ENCODE assay signal across 8 mouse cellular contexts in genomic region chr19:53601363-53601655, GRCm38 (mm10). TPM values are rescaled to one million over a fixed set of nuclear protein-coding genes. Genes with fewer than 3 reads are reported as not detected.
DNase-seq lines count a peak whose midpoint lies in the region; ATAC-seq lines count a peak whose summit lies in the region.

No protein-coding gene starts in this region.

- no peak for DNase-seq in lung, postnatal 10 days
- no peak for DNase-seq in Muller cell, postnatal 12 days (ENCODE audit: inconsistent ontology term)
- DNase-seq in left cerebral cortex, postnatal 14 days (ENCODE audit: low spot score in 2 of 2): no peak
- DNase-seq in cerebellum, adult 8-10 months: no peak

- H3K9me3 ChIP-seq in lung, embryonic 15.5 days: no peaks in the 10 kb centered on the region
- H3K9me3 ChIP-seq in embryonic facial prominence, embryonic 12.5 days: no peaks in the 10 kb centered on the region
- H3K9me3 ChIP-seq in intestine, embryonic 16.5 days (ENCODE audit: control insufficient read depth, low read length): no peaks in the 10 kb centered on the region
- H3K9me3 ChIP-seq in neural tube, embryonic 14.5 days (ENCODE audit: control insufficient read depth, low read length): no peaks in the 10 kb centered on the region

- peak overlapping the region; percentile 91 for H3K9ac ChIP-seq in lung, embryonic 15.5 days
- H3K9ac ChIP-seq in embryonic facial prominence, embryonic 12.5 days: peak overlapping the region; percentile 97
- H3K9ac ChIP-seq in intestine, embryonic 16.5 days (ENCODE audit: low read depth, low read length): peak overlapping the region; percentile 96
- peak overlapping the region; percentile 83 for H3K9ac ChIP-seq in neural tube, embryonic 14.5 days (replicated peaks; ENCODE audit: low read depth, low read length)

- peaks cover 19% of the 10 kb centered on the region for H3K4me1 ChIP-seq in lung, embryonic 15.5 days
- peaks cover 13% of the 10 kb centered on the region for H3K4me1 ChIP-seq in embryonic facial prominence, embryonic 12.5 days
- H3K4me1 ChIP-seq in intestine, embryonic 16.5 days (ENCODE audit: control insufficient read depth, insufficient read depth, low read length): peaks cover 16% of the 10 kb centered on the region
- peaks cover 15% of the 10 kb centered on the region for H3K4me1 ChIP-seq in neural tube, embryonic 14.5 days (ENCODE audit: control insufficient read depth, insufficient read depth, low read length)

- H3K27ac ChIP-seq in lung, embryonic 15.5 days: no peak overlapping the region
- H3K27ac ChIP-seq in embryonic facial prominence, embryonic 12.5 days: no peak overlapping the region
- H3K27ac ChIP-seq in intestine, embryonic 16.5 days (ENCODE audit: low read length): no peak overlapping the region
- peak overlapping the region; percentile 97; the same call in 1 of the 2 replicates for H3K27ac ChIP-seq in neural tube, embryonic 14.5 days (ENCODE audit: low read depth, low read length)

- H3K4me3 ChIP-seq in lung, embryonic 15.5 days: peak overlapping the region; percentile 76
- peak overlapping the region; percentile 99 for H3K4me3 ChIP-seq in embryonic facial prominence, embryonic 12.5 days
- peak overlapping the region; percentile 99 for H3K4me3 ChIP-seq in intestine, embryonic 16.5 days (ENCODE audit: low read length)
- H3K4me3 ChIP-seq in neural tube, embryonic 14.5 days (ENCODE audit: low read depth, low read length): peak overlapping the region; percentile 91

- intact Hi-C loops in left cerebral cortex, postnatal 14 days (cut with DNase I): loop anchor here (5.0 kb wide), 1 partner anchor 36 kb away; no protein-coding TSS in a partner anchor

- peak overlapping the region; percentile 77 for H3K4me2 ChIP-seq in lung, embryonic 15.5 days
- peak overlapping the region; percentile 87 for H3K4me2 ChIP-seq in embryonic facial prominence, embryonic 12.5 days (replicated peaks)
- H3K4me2 ChIP-seq in intestine, embryonic 16.5 days (ENCODE audit: low read depth, low read length): peak overlapping the region; percentile 93
- peak overlapping the region; percentile 95 for H3K4me2 ChIP-seq in neural tube, embryonic 14.5 days (ENCODE audit: low read depth, low read length)

- 6% methylated on average over 11 of the region's 11 CpGs for WGBS in lung, embryonic 15.5 days
- WGBS in embryonic facial prominence, embryonic 12.5 days: 14% methylated on average over 11 of the region's 11 CpGs
- WGBS in intestine, embryonic 16.5 days: 6% methylated on average over 11 of the region's 11 CpGs
- WGBS in neural tube, embryonic 14.5 days: 15% methylated on average over 11 of the region's 11 CpGs

- ATAC-seq in lung, embryonic 15.5 days (ENCODE audit: borderline replicate concordance, extremely low read depth, low FRiP score, low TSS enrichment): no peak
- ATAC-seq in embryonic facial prominence, embryonic 12.5 days (ENCODE audit: insufficient number of reproducible peaks, insufficient read depth, low FRiP score, low TSS enrichment): no peak
- ATAC-seq in intestine, embryonic 16.5 days: no peak
- ATAC-seq in neural tube, embryonic 14.5 days (ENCODE audit: low read depth): no peak

- peaks cover 12% of the 10 kb centered on the region for H3K36me3 ChIP-seq in lung, embryonic 15.5 days
- H3K36me3 ChIP-seq in embryonic facial prominence, embryonic 12.5 days: peaks cover 25% of the 10 kb centered on the region
- no peaks in the 10 kb centered on the region for H3K36me3 ChIP-seq in intestine, embryonic 16.5 days (ENCODE audit: control insufficient read depth, insufficient read depth, low read length)
- peaks cover under 1% of the 10 kb centered on the region; the same call in 1 of the 2 replicates for H3K36me3 ChIP-seq in neural tube, embryonic 14.5 days (ENCODE audit: control insufficient read depth, insufficient read depth, low read length)

- H3K27me3 ChIP-seq in lung, embryonic 15.5 days: no peaks in the 10 kb centered on the region
- H3K27me3 ChIP-seq in embryonic facial prominence, embryonic 12.5 days: no peaks in the 10 kb centered on the region
- no peaks in the 10 kb centered on the region for H3K27me3 ChIP-seq in intestine, embryonic 16.5 days (replicated peaks; ENCODE audit: control insufficient read depth, insufficient read depth, low read length)
- no peaks in the 10 kb centered on the region for H3K27me3 ChIP-seq in neural tube, embryonic 14.5 days (ENCODE audit: control insufficient read depth, insufficient read depth, low read length)

RNA-seq across cellular contexts. Expression of gene Smc3, which starts 1.1 kb away (rescaled TPM):
- polyA plus RNA-seq in lung, embryonic 15.5 days (2015; fragmentation: Nextera tagmentation; extraction: Ambion mirVana): 68.1 and 72.2 TPM in 2 replicates
- polyA plus RNA-seq in embryonic facial prominence, embryonic 12.5 days (2016; fragmentation: Nextera tagmentation; extraction: Ambion mirVana): 76.9 and 81.9 TPM in 2 replicates
- 43.9 and 50.8 TPM in 2 replicates for polyA plus RNA-seq in intestine, embryonic 16.5 days (2015; fragmentation: Nextera tagmentation; extraction: Ambion mirVana)
- 57.0 and 60.6 TPM in 2 replicates for polyA plus RNA-seq in neural tube, embryonic 14.5 days (2014; fragmentation: Nextera tagmentation; extraction: Ambion mirVana)
- 10 to 100 TPM; 31.6 to 33.7 TPM for total RNA-seq in left cerebral cortex, postnatal 14 days (2021)

RNA-seq across cellular contexts. Expression of gene Nutf2-ps1, which starts 12.4 kb away (rescaled TPM):
- 402 and 410 TPM in 2 replicates for polyA plus RNA-seq in lung, embryonic 15.5 days (2015; fragmentation: Nextera tagmentation; extraction: Ambion mirVana)
- 399 and 424 TPM in 2 replicates for polyA plus RNA-seq in embryonic facial prominence, embryonic 12.5 days (2016; fragmentation: Nextera tagmentation; extraction: Ambion mirVana)
- polyA plus RNA-seq in intestine, embryonic 16.5 days (2015; fragmentation: Nextera tagmentation; extraction: Ambion mirVana): 299 and 330 TPM in 2 replicates
- polyA plus RNA-seq in neural tube, embryonic 14.5 days (2014; fragmentation: Nextera tagmentation; extraction: Ambion mirVana): 203 and 206 TPM in 2 replicates
- 10 to 100 TPM; 49.2 to 59.9 TPM for total RNA-seq in left cerebral cortex, postnatal 14 days (2021)
